ENCODE assay signal across 9 mouse cellular contexts in the genomic region with DNA sequence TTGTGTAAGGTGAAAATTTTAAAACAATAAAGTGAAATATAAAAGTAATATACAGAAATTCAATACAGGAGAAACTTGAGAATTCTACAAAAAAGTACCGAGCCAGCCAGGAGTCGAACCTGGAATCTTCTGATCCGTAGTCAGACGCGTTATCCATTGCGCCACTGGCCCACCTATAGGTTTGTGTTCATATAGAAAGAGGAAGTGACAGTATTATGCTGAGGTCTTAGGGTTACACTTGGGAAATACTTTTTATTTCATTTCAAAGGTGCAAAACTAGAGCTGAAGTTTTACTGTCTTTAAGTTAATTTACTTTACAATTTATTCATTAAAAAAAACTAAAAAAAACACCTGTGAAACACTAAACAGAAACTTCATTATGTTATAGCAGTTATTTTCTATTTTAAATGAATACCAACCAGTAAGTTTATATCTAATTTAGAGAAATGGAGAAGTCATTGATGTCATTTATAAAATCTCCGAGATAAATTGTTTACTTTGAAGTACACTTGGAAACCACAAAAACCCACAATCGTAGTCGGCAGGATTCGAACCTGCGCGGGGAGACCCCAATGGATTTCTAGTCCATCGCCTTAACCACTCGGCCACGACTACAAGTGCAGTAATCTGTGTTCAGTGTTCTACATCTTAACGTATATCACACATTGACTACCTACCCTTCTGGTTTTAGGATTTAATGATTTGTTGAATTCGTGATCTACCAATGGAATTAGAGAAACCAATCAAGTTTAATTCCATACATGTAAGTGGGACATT. TPM values are rescaled to one million over a fixed set of nuclear protein-coding genes. Genes with fewer than 3 reads are reported as not detected.
DNase-seq lines count a peak whose midpoint lies in the region; ATAC-seq and TF ChIP-seq lines count a peak whose summit lies in the region.
"Had no signal": no experiment of that assay in that cellular context is flagged by ENCODE, and none has a peak within 500 bp of the region (broad histone marks: within the 10 kb centered on the region; RNA-seq: fewer than 3 reads in every experiment).

No protein-coding gene starts in this region.

- H3K9ac ChIP-seq in hindbrain, embryonic 12.5 days, result no peak overlapping the region
- no peak overlapping the region for H3K9ac ChIP-seq in midbrain, embryonic 14.5 days (replicated peaks; ENCODE audit: low read length)
- H3K9ac ChIP-seq in stomach, embryonic 15.5 days, result no peak overlapping the region
- H3K9ac ChIP-seq: limb, embryonic 15.5 days had no signal

- 0 out of 2 replicates have a peak, but pooled peaks have one; percentile 55 for ATAC-seq in erythroblast, adult 5-6 weeks (replicated peaks; ENCODE audit: low FRiP score, poor library complexity, severe bottlenecking)
- ATAC-seq in hindbrain, embryonic 12.5 days (ENCODE audit: low FRiP score), result peak; percentile 69; the same call in 1 of the 2 replicates
- peak; percentile 55; the same call in 1 of the 2 replicates for ATAC-seq in midbrain, embryonic 14.5 days (ENCODE audit: low FRiP score, low TSS enrichment)
- ATAC-seq in stomach, embryonic 15.5 days (ENCODE audit: insufficient read depth, low FRiP score, low read depth), result peak; percentile 63; the same call in 1 of the 2 replicates

- H3K4me1 ChIP-seq in cerebellum, adult 2 months (ENCODE audit: control insufficient read depth, insufficient read depth, low read length), result no peaks in the 10 kb centered on the region
- peaks cover 7% of the 10 kb centered on the region; the same call in 1 of the 2 replicates for H3K4me1 ChIP-seq in hindbrain, embryonic 12.5 days
- H3K4me1 ChIP-seq in midbrain, embryonic 14.5 days (ENCODE audit: control insufficient read depth, insufficient read depth, low read length), result 0 out of 2 replicates have a peak, but pooled peaks cover 2% of the 10 kb centered on the region
- H3K4me1 ChIP-seq in stomach, embryonic 15.5 days, result peaks cover under 1% of the 10 kb centered on the region; the same call in 1 of the 2 replicates

- WGBS in cerebellum, adult 2 months, result 15% methylated on average over 17 of the region's 17 CpGs
- WGBS in hindbrain, embryonic 12.5 days, result under 1% methylated on average over 17 of the region's 17 CpGs
- WGBS in midbrain, embryonic 14.5 days, result under 1% methylated on average over 17 of the region's 17 CpGs
- 6% methylated on average over 17 of the region's 17 CpGs for WGBS in stomach, embryonic 15.5 days

- 0 out of 2 replicates have a peak overlapping the region, but pooled peaks have one; percentile 2 for H3K4me2 ChIP-seq in hindbrain, embryonic 12.5 days (replicated peaks)
- H3K4me2 ChIP-seq in midbrain, embryonic 14.5 days (ENCODE audit: low read length), result no peak overlapping the region
- peak overlapping the region; percentile 13; the same call in 1 of the 2 replicates for H3K4me2 ChIP-seq in stomach, embryonic 15.5 days
- H3K4me2 ChIP-seq: limb, embryonic 15.5 days had no signal

- no peak for TF ChIP-seq CTCF in cerebellum, adult 2 months (IDR thresholded peaks at IDR 0.05; ENCODE audit: borderline replicate concordance, insufficient read depth, low read depth, low read length)

- H3K27ac ChIP-seq in cerebellum, adult 2 months (ENCODE audit: insufficient read depth, low read length), result no peak overlapping the region
- H3K27ac ChIP-seq in hindbrain, embryonic 12.5 days, result no peak overlapping the region
- no peak overlapping the region for H3K27ac ChIP-seq in midbrain, embryonic 14.5 days (replicated peaks; ENCODE audit: low read depth, low read length)
- no peak overlapping the region for H3K27ac ChIP-seq in stomach, embryonic 15.5 days
- H3K27ac ChIP-seq: limb, embryonic 15.5 days had no signal

- intact Hi-C loops in left cerebral cortex, postnatal 14 days (cut with DNase I), result loop anchor here (2.0 kb wide), 1 partner anchor 36 kb away; a partner anchor contains a TSS

- peak; percentile 52 to 54 for DNase-seq in cerebellum, adult 2 months
- DNase-seq in cerebellum, adult 8-10 months, result no peak
- peak; percentile 81 for DNase-seq in T-cell, adult 2 months (ENCODE audit: low spot score)
- peak; percentile 53 to 88 for DNase-seq in left cerebral cortex, postnatal 14 days (ENCODE audit: low spot score in 2 of 2)
- DNase-seq in midbrain, embryonic 14.5 days, result peak; percentile 78

- H3K36me3 ChIP-seq in hindbrain, embryonic 12.5 days, result no peaks in the 10 kb centered on the region
- H3K36me3 ChIP-seq in midbrain, embryonic 14.5 days (ENCODE audit: control insufficient read depth, insufficient read depth, low read length), result no peaks in the 10 kb centered on the region
- H3K36me3 ChIP-seq in stomach, embryonic 15.5 days, result no peaks in the 10 kb centered on the region
- H3K36me3 ChIP-seq: limb, embryonic 15.5 days had no signal

- no peak for TF ChIP-seq POLR2A in cerebellum, adult 2 months (IDR thresholded peaks at IDR 0.05; ENCODE audit: borderline replicate concordance, insufficient read depth, low read length)

- no peak overlapping the region for H3K4me3 ChIP-seq in cerebellum, adult 2 months (replicated peaks; ENCODE audit: insufficient read depth, low read depth, low read length)
- H3K4me3 ChIP-seq in hindbrain, embryonic 12.5 days, result no peak overlapping the region
- H3K4me3 ChIP-seq in midbrain, embryonic 14.5 days (replicated peaks; ENCODE audit: low read depth, low read length), result no peak overlapping the region
- H3K4me3 ChIP-seq in stomach, embryonic 15.5 days (replicated peaks), result no peak overlapping the region

- H3K9me3 ChIP-seq in hindbrain, embryonic 12.5 days (replicated peaks), result no peaks in the 10 kb centered on the region
- no peaks in the 10 kb centered on the region for H3K9me3 ChIP-seq in midbrain, embryonic 14.5 days (ENCODE audit: control insufficient read depth, low read length)
- no peaks in the 10 kb centered on the region for H3K9me3 ChIP-seq in stomach, embryonic 15.5 days
- H3K9me3 ChIP-seq: limb, embryonic 15.5 days had no signal

- no peaks in the 10 kb centered on the region; the same call in 1 of the 2 replicates for H3K27me3 ChIP-seq in cerebellum, adult 2 months (ENCODE audit: control insufficient read depth, insufficient read depth, low read length)
- peaks cover 11% of the 10 kb centered on the region for H3K27me3 ChIP-seq in hindbrain, embryonic 12.5 days
- peaks cover 19% of the 10 kb centered on the region for H3K27me3 ChIP-seq in midbrain, embryonic 14.5 days (ENCODE audit: control insufficient read depth, insufficient read depth, low read length)
- H3K27me3 ChIP-seq in stomach, embryonic 15.5 days (replicated peaks), result no peaks in the 10 kb centered on the region
- H3K27me3 ChIP-seq: limb, embryonic 15.5 days had no signal

RNA-seq across cellular contexts. Expression of a gene that starts 12.0 kb away (rescaled TPM):
- 0.20 and 0.21 TPM in 2 replicates for polyA plus RNA-seq in cerebellum, adult 2 months (2012; rRNA removed)
- total RNA-seq in erythroblast, adult 5-6 weeks (2015; ENCODE audit: low replicate concordance), result not detected in 2 replicates
- total RNA-seq in erythroblast, adult 5-6 weeks (2017; ENCODE audit: low replicate concordance), result not detected in 2 replicates
- 0.34 and 0.43 TPM in 2 replicates for polyA plus RNA-seq in hindbrain, embryonic 12.5 days (2016; fragmentation: Nextera tagmentation; extraction: Ambion mirVana)
- total RNA-seq in left cerebral cortex, postnatal 14 days (2021), result 1 to 10 TPM in 1 of 2 experiments, under 1 TPM in 1; 0.82 to 1.3 TPM
- not detected in 2 replicates for polyA plus RNA-seq in midbrain, embryonic 14.5 days (2014; fragmentation: Nextera tagmentation; extraction: Ambion mirVana)
- polyA plus RNA-seq in stomach, embryonic 15.5 days (2015; fragmentation: Nextera tagmentation; extraction: Ambion mirVana), result 0.08 and 0.15 TPM in 2 replicates

RNA-seq across cellular contexts. Expression of a gene that starts 30.2 kb away (rescaled TPM):
- polyA plus RNA-seq in cerebellum, adult 2 months (2012; rRNA removed), result 33.0 and 35.8 TPM in 2 replicates
- total RNA-seq in erythroblast, adult 5-6 weeks (2015; ENCODE audit: low replicate concordance), result 19.8 and 50.6 TPM in 2 replicates
- 443 and 524 TPM in 2 replicates for total RNA-seq in erythroblast, adult 5-6 weeks (2017; ENCODE audit: low replicate concordance)
- polyA plus RNA-seq in hindbrain, embryonic 12.5 days (2016; fragmentation: Nextera tagmentation; extraction: Ambion mirVana), result 5.7 and 6.9 TPM in 2 replicates
- total RNA-seq in left cerebral cortex, postnatal 14 days (2021), result 100 to 1,000 TPM; 264 to 291 TPM
- polyA plus RNA-seq in midbrain, embryonic 14.5 days (2014; fragmentation: Nextera tagmentation; extraction: Ambion mirVana), result 4.1 and 6.4 TPM in 2 replicates
- 6.1 and 7.3 TPM in 2 replicates for polyA plus RNA-seq in stomach, embryonic 15.5 days (2015; fragmentation: Nextera tagmentation; extraction: Ambion mirVana)

RNA-seq across cellular contexts. Expression of a gene that starts 33.1 kb away (rescaled TPM):
- 0.60 and 2.4 TPM in 2 replicates for polyA plus RNA-seq in cerebellum, adult 2 months (2012; rRNA removed)
- total RNA-seq in erythroblast, adult 5-6 weeks (2015; ENCODE audit: low replicate concordance), result 20.7 and 32.7 TPM in 2 replicates
- 925 and 1,298 TPM in 2 replicates for total RNA-seq in erythroblast, adult 5-6 weeks (2017; ENCODE audit: low replicate concordance)
- 5.2 TPM in 1 of 2 replicates, not detected in the other for polyA plus RNA-seq in hindbrain, embryonic 12.5 days (2016; fragmentation: Nextera tagmentation; extraction: Ambion mirVana)
- 10 to 100 TPM in 1 of 2 experiments, 1 to 10 TPM in 1; 4.3 to 21.5 TPM for total RNA-seq in left cerebral cortex, postnatal 14 days (2021)
- polyA plus RNA-seq in midbrain, embryonic 14.5 days (2014; fragmentation: Nextera tagmentation; extraction: Ambion mirVana), result 3.4 and 4.6 TPM in 2 replicates
- 4.1 and 13.0 TPM in 2 replicates for polyA plus RNA-seq in stomach, embryonic 15.5 days (2015; fragmentation: Nextera tagmentation; extraction: Ambion mirVana)

RNA-seq across cellular contexts. Expression of a gene that starts 34.6 kb away (rescaled TPM):
- 0.29 TPM in 1 of 2 replicates, not detected in the other for polyA plus RNA-seq in cerebellum, adult 2 months (2012; rRNA removed)
- 74.4 and 97.2 TPM in 2 replicates for total RNA-seq in erythroblast, adult 5-6 weeks (2015; ENCODE audit: low replicate concordance)
- 54.5 and 131 TPM in 2 replicates for total RNA-seq in erythroblast, adult 5-6 weeks (2017; ENCODE audit: low replicate concordance)
- 2.2 and 4.4 TPM in 2 replicates for polyA plus RNA-seq in hindbrain, embryonic 12.5 days (2016; fragmentation: Nextera tagmentation; extraction: Ambion mirVana)
- 1 to 10 TPM; 5.8 to 6.2 TPM for total RNA-seq in left cerebral cortex, postnatal 14 days (2021)
- polyA plus RNA-seq in midbrain, embryonic 14.5 days (2014; fragmentation: Nextera tagmentation; extraction: Ambion mirVana), result 0.77 and 1.4 TPM in 2 replicates
- 6.5 and 7.3 TPM in 2 replicates for polyA plus RNA-seq in stomach, embryonic 15.5 days (2015; fragmentation: Nextera tagmentation; extraction: Ambion mirVana)

RNA-seq across cellular contexts. Expression of a gene that starts 34.9 kb away (rescaled TPM):
- polyA plus RNA-seq in cerebellum, adult 2 months (2012; rRNA removed), result 0.21 and 0.32 TPM in 2 replicates
- 4.2 and 4.4 TPM in 2 replicates for total RNA-seq in erythroblast, adult 5-6 weeks (2015; ENCODE audit: low replicate concordance)
- total RNA-seq in erythroblast, adult 5-6 weeks (2017; ENCODE audit: low replicate concordance), result 6.5 and 15.5 TPM in 2 replicates
- polyA plus RNA-seq in hindbrain, embryonic 12.5 days (2016; fragmentation: Nextera tagmentation; extraction: Ambion mirVana), result 0.12 TPM in 1 of 2 replicates, not detected in the other
- not detected for total RNA-seq in left cerebral cortex, postnatal 14 days (2021)
- 0.09 TPM in 1 of 2 replicates, not detected in the other for polyA plus RNA-seq in midbrain, embryonic 14.5 days (2014; fragmentation: Nextera tagmentation; extraction: Ambion mirVana)
- polyA plus RNA-seq in stomach, embryonic 15.5 days (2015; fragmentation: Nextera tagmentation; extraction: Ambion mirVana), result 0.09 and 0.22 TPM in 2 replicates
